39 mouse cellular contexts compared by ENCODE assay signal in genomic region chr7:26962371-26962770, GRCm38 (mm10). TPM values are rescaled to one million over a fixed set of nuclear protein-coding genes. Genes with fewer than 3 reads are reported as not detected.
"Had no signal": no experiment of that assay in that cellular context is flagged by ENCODE, and none has a peak within 500 bp of the region (broad histone marks: within the 10 kb centered on the region; RNA-seq: fewer than 3 reads in every experiment).

No protein-coding gene starts in this region.

RNA-seq across cellular contexts. Expression of gene Cyp2a22, which starts 23.2 kb away (rescaled TPM):
- total RNA-seq: heart, adult 8-10 months; heart, postnatal 10 days; heart, postnatal 14 days; heart, postnatal 25 days; heart, postnatal 36 days; heart, postnatal 4 days; hematopoietic stem cell, adult 5-6 weeks; hindbrain, postnatal 0 days; layer of hippocampus, adult 18-20 months; layer of hippocampus, adult 2 months; layer of hippocampus, postnatal 10 days; layer of hippocampus, postnatal 14 days; layer of hippocampus, postnatal 25 days; layer of hippocampus, postnatal 36 days had no signal
- polyA plus RNA-seq: heart, embryonic 10.5 days; heart, embryonic 11.5 days; heart, embryonic 12.5 days; heart, embryonic 13.5 days; heart, embryonic 14.5 days; heart, embryonic 15.5 days; heart, embryonic 16.5 days; heart, postnatal 0 days; hindbrain, embryonic 10.5 days; hindbrain, embryonic 11.5 days; hindbrain, embryonic 12.5 days; hindbrain, embryonic 13.5 days; hindbrain, embryonic 14.5 days; hindbrain, embryonic 15.5 days; hindbrain, embryonic 16.5 days; hindbrain, postnatal 0 days; inflammation-experienced regulatory T-cells, adult 6 months; intestine, embryonic 14.5 days; intestine, embryonic 15.5 days; intestine, embryonic 16.5 days; intestine, postnatal 0 days; kidney, adult 2 months; kidney, embryonic 14.5 days; kidney, embryonic 16.5 days; kidney, postnatal 0 days; large intestine, adult 2 months had no signal
